Mouse (Mus musculus): ENCODE measurements around the gene Tmem69. TPM values are rescaled to one million over a fixed set of nuclear protein-coding genes. Genes with fewer than 3 reads are reported as not detected.

The Tmem69 gene
- polyA plus RNA-seq, 1 experiment = 30.4 TPM

DNA sequence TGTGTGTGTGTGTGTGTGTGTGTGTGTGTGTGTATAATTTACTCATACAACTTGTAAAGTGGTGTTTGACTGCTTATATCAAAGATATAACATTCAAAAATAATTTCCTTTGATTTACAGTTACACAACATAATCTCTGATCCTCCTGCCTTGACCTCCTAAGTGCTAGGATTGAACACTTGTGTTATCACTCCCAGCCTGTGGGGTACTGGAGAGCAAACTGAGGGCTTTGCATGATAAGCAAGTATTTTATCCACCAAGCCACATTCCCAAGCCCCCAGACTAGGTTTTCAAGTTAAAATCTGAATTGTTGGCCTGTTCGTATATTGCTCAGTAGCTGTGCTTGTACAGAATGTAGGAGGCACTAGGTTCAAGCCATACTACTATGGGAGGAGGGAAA, 5.3 kb downstream of the Tmem69 start:
- TF ChIP-seq POLR2A (IDR thresholded peaks at IDR 0.05; ENCODE audit: low read depth, low read length) = no peak
- TF ChIP-seq CTCF (IDR thresholded peaks at IDR 0.05; ENCODE audit: borderline replicate concordance, insufficient read depth, low read length) = no peak
- Histone ChIP-seq H3K27ac (ENCODE audit: insufficient read depth, low read length) (no peak overlapping the region), H3K4me1 (ENCODE audit: control insufficient read depth, insufficient read depth, low read length) (no peaks in the 10 kb centered on the region), H3K4me3 (ENCODE audit: insufficient read depth, low read length) (no peak overlapping the region)

DNA sequence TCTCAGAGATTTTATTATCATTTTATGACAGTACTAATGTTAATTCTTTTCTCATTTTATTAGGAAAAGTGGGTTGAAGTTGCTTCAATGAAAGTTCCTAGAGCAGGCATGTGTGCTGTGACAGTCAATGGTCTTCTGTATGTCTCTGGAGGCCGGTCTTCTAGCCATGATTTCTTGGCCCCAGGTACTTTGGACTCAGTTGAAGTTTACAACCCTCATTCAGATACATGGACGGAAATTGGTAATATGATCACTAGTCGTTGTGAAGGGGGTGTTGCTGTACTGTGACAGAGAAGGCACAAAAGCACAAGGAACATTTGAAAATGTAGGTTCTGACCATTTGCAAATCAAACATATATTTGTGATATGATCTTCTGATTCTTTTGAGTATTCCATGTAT, 18.0 kb downstream of the Tmem69 start:
- TF ChIP-seq CTCF (IDR thresholded peaks at IDR 0.05; ENCODE audit: borderline replicate concordance, insufficient read depth, low read length) = no peak
- no peak for TF ChIP-seq POLR2A (IDR thresholded peaks at IDR 0.05; ENCODE audit: low read depth, low read length)

DNA sequence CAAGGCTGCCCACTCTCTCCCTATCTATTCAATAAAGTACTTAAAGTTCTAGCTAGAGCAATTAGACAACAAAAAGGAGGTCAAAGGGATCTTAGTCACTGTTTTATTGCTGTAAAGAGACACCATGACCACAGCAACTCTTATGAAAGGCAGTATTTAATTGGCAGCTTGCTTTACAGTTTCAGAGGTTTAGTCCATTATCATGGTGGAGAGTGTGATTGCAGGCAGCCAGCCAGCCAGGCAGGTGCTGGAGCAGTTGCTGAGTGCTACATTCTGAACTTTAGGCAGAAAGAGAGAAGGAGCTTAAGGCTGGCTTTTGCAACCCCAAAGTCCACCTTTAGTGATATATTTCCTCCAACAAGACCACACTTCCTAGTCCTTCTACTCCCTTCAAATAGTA, 19.4 kb downstream of the Tmem69 start:
- Histone ChIP-seq H3K4me1 (ENCODE audit: control insufficient read depth, insufficient read depth, low read length) (no peaks in the 10 kb centered on the region), H3K27ac (ENCODE audit: insufficient read depth, low read length) (no peak overlapping the region), H3K4me3 (ENCODE audit: insufficient read depth, low read length) (no peak overlapping the region)
- TF ChIP-seq CTCF (IDR thresholded peaks at IDR 0.05; ENCODE audit: borderline replicate concordance, insufficient read depth, low read length) (no peak), POLR2A (IDR thresholded peaks at IDR 0.05; ENCODE audit: low read depth, low read length) (no peak)

More for the DNA sequence above, 18.0 kb downstream of the Tmem69 start:
- Histone ChIP-seq H3K27ac (ENCODE audit: insufficient read depth, low read length) (no peak overlapping the region), H3K4me1 (ENCODE audit: control insufficient read depth, insufficient read depth, low read length) (no peaks in the 10 kb centered on the region), H3K4me3 (ENCODE audit: insufficient read depth, low read length) (no peak overlapping the region)

DNA sequence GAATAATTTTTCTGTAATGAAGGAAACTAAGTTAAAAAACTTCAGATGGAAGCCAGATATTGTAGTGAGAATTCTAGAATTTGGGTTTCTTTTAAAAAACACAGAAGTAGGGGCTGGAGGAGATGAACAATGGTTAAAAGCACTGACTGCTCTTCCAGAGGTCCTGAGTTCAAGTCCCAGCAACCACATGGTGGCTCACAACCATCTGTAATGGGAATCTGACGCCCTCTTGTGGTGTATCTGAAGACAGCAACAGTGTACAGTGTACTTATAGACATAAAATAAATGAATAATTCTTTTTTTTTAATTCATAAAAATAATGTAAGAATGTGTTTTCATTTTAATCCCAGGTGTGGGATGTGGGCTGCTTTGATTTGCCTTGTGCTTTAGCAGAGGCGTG, 24.6 kb downstream of the Tmem69 start:
- TF ChIP-seq POLR2A (IDR thresholded peaks at IDR 0.05; ENCODE audit: low read depth, low read length) (no peak), CTCF (IDR thresholded peaks at IDR 0.05; ENCODE audit: borderline replicate concordance, insufficient read depth, low read length) (no peak)
- H3K27ac ChIP-seq (ENCODE audit: insufficient read depth, low read length) = no peak overlapping the region
- no peak overlapping the region for H3K4me3 ChIP-seq (ENCODE audit: insufficient read depth, low read length)
- no peaks in the 10 kb centered on the region for H3K4me1 ChIP-seq (ENCODE audit: control insufficient read depth, insufficient read depth, low read length)

DNA sequence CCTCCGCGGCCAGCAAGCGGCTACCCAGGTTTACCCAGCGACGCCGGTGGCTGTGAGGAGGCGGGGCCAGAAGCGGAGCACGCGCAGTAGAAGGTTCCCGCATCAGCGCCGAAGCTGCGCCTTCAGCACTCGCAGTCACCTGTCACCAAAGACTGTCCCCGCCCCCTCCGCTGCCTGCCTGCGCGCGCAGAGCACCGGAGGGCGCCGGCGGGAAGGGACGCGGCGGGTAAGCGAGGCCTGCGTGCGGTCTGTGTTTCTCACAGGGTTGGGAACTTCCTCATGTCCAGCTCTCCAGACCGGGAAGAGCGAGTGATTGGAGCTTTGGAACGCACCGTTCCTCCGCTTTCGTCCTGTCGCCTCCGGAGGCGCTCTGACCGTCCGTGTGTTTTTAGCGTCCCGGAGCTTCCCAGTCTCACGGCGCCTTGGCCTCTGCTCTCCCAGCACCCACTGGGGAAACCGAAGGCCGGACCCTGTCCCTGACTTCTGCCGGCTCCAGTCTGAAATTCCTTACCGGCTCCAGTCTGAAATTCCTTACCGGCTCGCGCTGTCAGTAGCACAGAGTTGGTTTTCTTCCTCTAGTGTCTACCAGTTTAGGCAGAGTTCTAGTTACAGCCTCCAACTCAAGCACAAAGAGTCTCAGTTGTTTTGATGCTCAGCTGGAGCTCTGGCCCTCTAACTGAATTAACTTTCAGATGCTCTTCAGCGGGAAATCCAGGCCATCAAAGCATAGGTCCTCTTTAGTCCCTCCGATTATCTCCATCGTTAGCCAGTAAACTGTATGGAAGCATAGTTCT, 48.1 kb downstream of the Tmem69 start, which contains the start of gene Ipp:
Gene Ipp (plus strand): TSS at position 125 of the 794 bp plus-strand sequence.
- Histone ChIP-seq H3K4me1 (ENCODE audit: control insufficient read depth, insufficient read depth, low read length) (no peaks in the 10 kb centered on the region), H3K4me3 (ENCODE audit: insufficient read depth, low read length) (peak within 1 kb of the TSS; percentile 51), H3K27ac (ENCODE audit: insufficient read depth, low read length) (peak within 1 kb of the TSS; percentile 35)
- TF ChIP-seq POLR2A (IDR thresholded peaks at IDR 0.05; ENCODE audit: low read depth, low read length) (peak; percentile 94), CTCF (IDR thresholded peaks at IDR 0.05; ENCODE audit: borderline replicate concordance, insufficient read depth, low read length) (peak; percentile 21; the same call in 1 of the 2 replicates)

DNA sequence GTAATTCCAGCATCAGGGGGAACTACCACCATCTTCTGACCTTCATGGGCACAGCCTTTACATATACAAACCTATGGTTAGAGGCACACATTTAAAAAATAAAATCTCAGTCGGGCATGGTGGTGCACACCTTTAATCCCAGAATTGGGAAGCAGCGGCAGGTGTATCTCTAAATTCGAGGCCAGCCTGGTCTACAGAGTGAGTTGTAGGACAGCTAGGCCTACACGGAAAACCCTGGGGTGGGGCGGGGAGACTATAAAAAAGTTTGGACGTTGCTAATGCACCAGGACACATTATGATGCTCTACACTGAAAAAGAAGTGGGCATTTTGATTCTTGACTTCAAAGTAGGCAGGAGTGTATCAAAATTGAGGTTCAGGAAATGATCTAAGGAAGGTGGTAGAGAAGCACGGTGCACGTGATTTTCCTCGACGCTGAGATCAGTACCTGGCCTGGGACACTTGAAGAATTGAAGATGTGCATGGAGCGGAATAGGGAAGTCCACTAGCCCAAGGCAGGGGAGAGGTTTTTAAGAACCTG, 48.8 kb downstream of the Tmem69 start:
- TF ChIP-seq POLR2A (IDR thresholded peaks at IDR 0.05; ENCODE audit: low read depth, low read length) (no peak), CTCF (IDR thresholded peaks at IDR 0.05; ENCODE audit: borderline replicate concordance, insufficient read depth, low read length) (no peak)
- no peaks in the 10 kb centered on the region for H3K4me1 ChIP-seq (ENCODE audit: control insufficient read depth, insufficient read depth, low read length)
- H3K4me3 ChIP-seq (ENCODE audit: insufficient read depth, low read length) = peak overlapping the region; percentile 41
- no peak overlapping the region for H3K27ac ChIP-seq (ENCODE audit: insufficient read depth, low read length)

Other genes with a start within 250 kb of the Tmem69 start
- gene Mast2, start 91.8 kb downstream of the Tmem69 start, polyA plus RNA-seq (2011; ENCODE audit: insufficient read length, low read depth, missing spikeins) = 59.4 and 64.3 TPM in 2 replicates
- gene Ipp, start 48.4 kb downstream of the Tmem69 start, polyA plus RNA-seq (2011; ENCODE audit: insufficient read length, low read depth, missing spikeins) = 9.1 and 9.3 TPM in 2 replicates
- gene Gpbp1l1, start 1.7 kb upstream of the Tmem69 start, polyA plus RNA-seq (2011; ENCODE audit: insufficient read length, low read depth, missing spikeins) = 34.3 and 38.1 TPM in 2 replicates
- gene Ccdc17, start 40.7 kb upstream of the Tmem69 start, polyA plus RNA-seq (2011; ENCODE audit: insufficient read length, low read depth, missing spikeins) = 1.9 and 2.6 TPM in 2 replicates
- 63.7 and 95.4 TPM in 2 replicates for gene Nasp, start 72.0 kb upstream of the Tmem69 start, polyA plus RNA-seq (2011; ENCODE audit: insufficient read length, low read depth, missing spikeins)
- gene Akr1a1, start 95.7 kb upstream of the Tmem69 start, polyA plus RNA-seq (2011; ENCODE audit: insufficient read length, low read depth, missing spikeins) = 575 and 597 TPM in 2 replicates
- gene Prdx1, start 129.6 kb upstream of the Tmem69 start, polyA plus RNA-seq (2011; ENCODE audit: insufficient read length, low read depth, missing spikeins) = 887 and 980 TPM in 2 replicates
- gene Mmachc, start 152.5 kb upstream of the Tmem69 start, polyA plus RNA-seq (2011; ENCODE audit: insufficient read length, low read depth, missing spikeins) = 18.6 and 22.6 TPM in 2 replicates
- 21.8 and 33.8 TPM in 2 replicates for gene Ccdc163, start 152.6 kb upstream of the Tmem69 start, polyA plus RNA-seq (2011; ENCODE audit: insufficient read length, low read depth, missing spikeins)
- 6.3 and 7.8 TPM in 2 replicates for gene Tesk2, start 165.0 kb upstream of the Tmem69 start, polyA plus RNA-seq (2011; ENCODE audit: insufficient read length, low read depth, missing spikeins)